ENCODE assay signal across 8 mouse cellular contexts in genomic region chr6:127266813-127267165, GRCm38 (mm10).
DNase-seq lines count a peak whose midpoint lies in the region; ATAC-seq lines count a peak whose summit lies in the region.

No protein-coding gene starts in this region.

- H3K36me3 ChIP-seq in liver, embryonic 12.5 days: no peaks in the 10 kb centered on the region
- H3K36me3 ChIP-seq in neural tube, embryonic 11.5 days (ENCODE audit: control insufficient read depth, insufficient read depth, low read length): no peaks in the 10 kb centered on the region

- WGBS in liver, embryonic 12.5 days (ENCODE audit: insufficient replicate concordance): 25% methylated on average over 10 of the region's 10 CpGs
- WGBS in neural tube, embryonic 11.5 days: 33% methylated on average over 10 of the region's 10 CpGs

- peak overlapping the region; percentile 66 for H3K4me2 ChIP-seq in liver, embryonic 12.5 days
- H3K4me2 ChIP-seq in neural tube, embryonic 11.5 days (ENCODE audit: low read depth): peak overlapping the region; percentile 46; the same call in 1 of the 2 replicates

- 0 out of 2 replicates have a peak overlapping the region, but pooled peaks have one; percentile 59 for H3K9ac ChIP-seq in liver, embryonic 12.5 days
- peak overlapping the region; percentile 49; the same call in 1 of the 2 replicates for H3K9ac ChIP-seq in neural tube, embryonic 11.5 days (ENCODE audit: low read length)

- no peaks in the 10 kb centered on the region for H3K9me3 ChIP-seq in liver, embryonic 12.5 days (replicated peaks)
- H3K9me3 ChIP-seq in neural tube, embryonic 11.5 days (ENCODE audit: control insufficient read depth, low read length): no peaks in the 10 kb centered on the region

- 0 out of 2 replicates have a peak, but pooled peaks have one; percentile 56 for ATAC-seq in erythroblast, adult 5-6 weeks (replicated peaks; ENCODE audit: low FRiP score, poor library complexity, severe bottlenecking)
- peak; percentile 35 for ATAC-seq in inflammation-experienced regulatory T-cells, adult 6 months
- peak; percentile 34; the same call in 1 of the 2 replicates for ATAC-seq in liver, embryonic 12.5 days
- no peak for ATAC-seq in neural tube, embryonic 11.5 days (ENCODE audit: insufficient read depth, low FRiP score, low TSS enrichment)

- H3K4me1 ChIP-seq in liver, embryonic 12.5 days: peaks cover 14% of the 10 kb centered on the region
- H3K4me1 ChIP-seq in neural tube, embryonic 11.5 days (ENCODE audit: control insufficient read depth, insufficient read depth, low read length): peaks cover 5% of the 10 kb centered on the region; the same call in 1 of the 2 replicates

- peak overlapping the region; percentile 66; the same call in 1 of the 2 replicates for H3K27ac ChIP-seq in liver, embryonic 12.5 days
- H3K27ac ChIP-seq in neural tube, embryonic 11.5 days (ENCODE audit: low read depth, low read length): no peak overlapping the region

- H3K27me3 ChIP-seq in liver, embryonic 12.5 days (replicated peaks): peaks cover 52% of the 10 kb centered on the region
- H3K27me3 ChIP-seq in neural tube, embryonic 11.5 days (ENCODE audit: control insufficient read depth, insufficient read depth, low read length): no peaks in the 10 kb centered on the region

- peak; percentile 6 to 23 for DNase-seq in heart, adult 18-20 months
- no peak for DNase-seq in heart, adult 9 months (ENCODE audit: low spot score in 2 of 2)
- peak; percentile 42 for DNase-seq in NIH3T3 (ENCODE audit: low read depth)
- no peak for DNase-seq in neural tube, embryonic 11.5 days (ENCODE audit: low spot score)
- DNase-seq in ovary, postnatal 10 days (ENCODE audit: low spot score): no peak

- peak overlapping the region; percentile 44; the same call in 1 of the 2 replicates for H3K4me3 ChIP-seq in liver, embryonic 12.5 days
- H3K4me3 ChIP-seq in neural tube, embryonic 11.5 days (ENCODE audit: low read depth, low read length): peak overlapping the region; percentile 20; the same call in 1 of the 2 replicates

Comparison
In these comparisons a context has a peak if more than half of its experiments do, and no peak if none do; other contexts are left out.
1. DNase-seq: peak in heart, adult 18-20 months (2 of 2) and NIH3T3 (single experiment); none in heart, adult 9 months (0 of 2), neural tube, embryonic 11.5 days (single experiment) and ovary, postnatal 10 days (single experiment).